Mouse (Mus musculus): ENCODE measurements around the gene Slc35e3.
"Not testable (repeated sequence)": the region's sequence is repeated elsewhere in the genome, so short reads cannot be mapped to it uniquely, and the experiment has no call there.

Slc35e3 gene

GRCm38 (mm10) chr10:117732962-117733592 lies 13.1 kb downstream of the Slc35e3 start:
- no peak for DNase-seq (ENCODE audit: low spot score)

- no peak for DNase-seq (ENCODE audit: low spot score)
Measured at GRCm38 (mm10) chr10:117732184-117732583, 14.0 kb downstream of the Slc35e3 start.

- DNase-seq (ENCODE audit: low spot score): no peak
Measured at GRCm38 (mm10) chr10:117731244-117732101, 14.7 kb downstream of the Slc35e3 start.

GRCm38 (mm10) chr10:117730637-117731203 lies 15.4 kb downstream of the Slc35e3 start:
- no peak for DNase-seq (ENCODE audit: low spot score)

GRCm38 (mm10) chr10:117730140-117730539 lies 16.0 kb downstream of the Slc35e3 start:
- DNase-seq (ENCODE audit: low spot score): no peak

- no peak for DNase-seq (ENCODE audit: low spot score)
Measured at GRCm38 (mm10) chr10:117729139-117729814, 16.9 kb downstream of the Slc35e3 start.

- no peak for DNase-seq (ENCODE audit: low spot score)
Measured at GRCm38 (mm10) chr10:117728574-117728973, 17.6 kb downstream of the Slc35e3 start.

- DNase-seq (ENCODE audit: low spot score): no peak
Measured at GRCm38 (mm10) chr10:117727518-117728110, 18.6 kb downstream of the Slc35e3 start.

GRCm38 (mm10) chr10:117726888-117727385 lies 19.2 kb downstream of the Slc35e3 start:
- no peak for DNase-seq (ENCODE audit: low spot score)

GRCm38 (mm10) chr10:117726350-117726749 lies 19.8 kb downstream of the Slc35e3 start:
- no peak for DNase-seq (ENCODE audit: low spot score)

GRCm38 (mm10) chr10:117725671-117726070 lies 20.5 kb downstream of the Slc35e3 start:
- no peak for DNase-seq (ENCODE audit: low spot score)

GRCm38 (mm10) chr10:117724804-117725361 lies 21.3 kb downstream of the Slc35e3 start:
- DNase-seq (ENCODE audit: low spot score): no peak

GRCm38 (mm10) chr10:117724136-117724718 lies 21.9 kb downstream of the Slc35e3 start:
- DNase-seq (ENCODE audit: low spot score): no peak

GRCm38 (mm10) chr10:117718161-117719119 lies 27.7 kb downstream of the Slc35e3 start:
- no peak for DNase-seq (ENCODE audit: low spot score)

- DNase-seq (ENCODE audit: low spot score): no peak
Measured at GRCm38 (mm10) chr10:117717583-117717982, 28.6 kb downstream of the Slc35e3 start.

- DNase-seq (ENCODE audit: low spot score): no peak
Measured at GRCm38 (mm10) chr10:117716686-117717085, 29.5 kb downstream of the Slc35e3 start.

- not testable (repeated sequence) for DNase-seq (ENCODE audit: low spot score)
Measured at GRCm38 (mm10) chr10:117715654-117716053, 30.5 kb downstream of the Slc35e3 start.

GRCm38 (mm10) chr10:117714928-117715500 lies 31.2 kb downstream of the Slc35e3 start:
- DNase-seq (ENCODE audit: low spot score): no peak

- no peak for DNase-seq (ENCODE audit: low spot score)
Measured at GRCm38 (mm10) chr10:117714048-117714545, 32.1 kb downstream of the Slc35e3 start.
